Mouse (Mus musculus) frontal cortex, postnatal 14 days (tissue): ENCODE results near the gene Tenm2.

ENCODE experiments used
- DNase-seq, 2 experiments: peaks; one replicate each; pipeline ENCODE4 v3.0.0; 2022; ENCODE audit warnings: low spot score in 2 of 2

Tenm2 gene

GRCm38 (mm10) chr11:36484466-36485069 lies 751.2 kb downstream of the Tenm2 start:
- peak in 1 of 2 experiments; percentile 22 for DNase-seq

GRCm38 (mm10) chr11:36482136-36482535 lies 753.6 kb downstream of the Tenm2 start:
- no peak for DNase-seq

- DNase-seq = no peak
Measured at GRCm38 (mm10) chr11:36481524-36481923, 754.2 kb downstream of the Tenm2 start.

GRCm38 (mm10) chr11:36481086-36481485 lies 754.7 kb downstream of the Tenm2 start:
- no peak for DNase-seq

- DNase-seq = no peak
Measured at GRCm38 (mm10) chr11:36469811-36470551, 765.8 kb downstream of the Tenm2 start.

GRCm38 (mm10) chr11:36458451-36458850 lies 777.3 kb downstream of the Tenm2 start:
- DNase-seq = no peak

GRCm38 (mm10) chr11:36454076-36454475 lies 781.7 kb downstream of the Tenm2 start:
- DNase-seq = no peak

- DNase-seq = no peak
Measured at GRCm38 (mm10) chr11:36452436-36452835, 783.3 kb downstream of the Tenm2 start.

GRCm38 (mm10) chr11:36446351-36446750 lies 789.4 kb downstream of the Tenm2 start:
- no peak for DNase-seq

GRCm38 (mm10) chr11:36443821-36444220 lies 791.9 kb downstream of the Tenm2 start:
- no peak for DNase-seq

- DNase-seq = no peak
Measured at GRCm38 (mm10) chr11:36441801-36442200, 794.0 kb downstream of the Tenm2 start.

- no peak for DNase-seq
Measured at GRCm38 (mm10) chr11:36436251-36436650, 799.5 kb downstream of the Tenm2 start.

GRCm38 (mm10) chr11:36428947-36429346 lies 806.8 kb downstream of the Tenm2 start:
- DNase-seq = no peak

- no peak for DNase-seq
Measured at GRCm38 (mm10) chr11:36424959-36425358, 810.8 kb downstream of the Tenm2 start.

GRCm38 (mm10) chr11:36420047-36420446 lies 815.7 kb downstream of the Tenm2 start:
- no peak for DNase-seq

- no peak for DNase-seq
Measured at GRCm38 (mm10) chr11:36415244-36415643, 820.5 kb downstream of the Tenm2 start.

- no peak for DNase-seq
Measured at GRCm38 (mm10) chr11:36410881-36411280, 824.9 kb downstream of the Tenm2 start.

- DNase-seq = no peak
Measured at GRCm38 (mm10) chr11:36395803-36396710, 839.7 kb downstream of the Tenm2 start.

GRCm38 (mm10) chr11:36384696-36385095 lies 851.1 kb downstream of the Tenm2 start:
- no peak for DNase-seq

GRCm38 (mm10) chr11:36371814-36372213 lies 864.0 kb downstream of the Tenm2 start:
- no peak for DNase-seq

- no peak for DNase-seq
Measured at GRCm38 (mm10) chr11:36365067-36365466, 870.7 kb downstream of the Tenm2 start.

GRCm38 (mm10) chr11:36364441-36364840 lies 871.3 kb downstream of the Tenm2 start:
- DNase-seq = no peak
